Mouse (Mus musculus): ENCODE measurements around the gene Magt1. TPM values are rescaled to one million over a fixed set of nuclear protein-coding genes. Genes with fewer than 3 reads are reported as not detected.
A peak's percentile ranks its signal among the peaks of the same experiment; 100 is the strongest.

The Magt1 gene
- polyA plus RNA-seq, 1 experiment from 2014 or later = 54.1 TPM

GRCm38 (mm10) chrX:105953999-105954398 is 57.7 kb downstream of the Magt1 start:
- H3K27ac ChIP-seq (ENCODE audit: poor library complexity, severe bottlenecking) = no peak overlapping the region
- H3K4me1 ChIP-seq (replicated peaks) = no peaks in the 10 kb centered on the region
- no peak overlapping the region for H3K4me3 ChIP-seq
- no peak for ATAC-seq (ENCODE audit: insufficient number of reproducible peaks, low FRiP score)
- H3K27me3 ChIP-seq (replicated peaks) = no peaks in the 10 kb centered on the region
- WGBS = 63% methylated on average over 2 of the region's 2 CpGs
- H3K9ac ChIP-seq = no peak overlapping the region
- no peak overlapping the region for H3K4me2 ChIP-seq
- H3K36me3 ChIP-seq = no peaks in the 10 kb centered on the region
- no peaks in the 10 kb centered on the region for H3K9me3 ChIP-seq (replicated peaks)

GRCm38 (mm10) chrX:105946357-105946756 is 65.3 kb downstream of the Magt1 start:
- WGBS = 60% methylated on average over 1 of the region's 1 CpGs
- H3K4me3 ChIP-seq = no peak overlapping the region
- no peaks in the 10 kb centered on the region for H3K36me3 ChIP-seq
- H3K9me3 ChIP-seq (replicated peaks) = no peaks in the 10 kb centered on the region
- H3K27me3 ChIP-seq (replicated peaks) = no peaks in the 10 kb centered on the region
- H3K4me2 ChIP-seq = no peak overlapping the region
- no peak overlapping the region for H3K9ac ChIP-seq
- H3K27ac ChIP-seq (ENCODE audit: poor library complexity, severe bottlenecking) = no peak overlapping the region
- ATAC-seq (ENCODE audit: insufficient number of reproducible peaks, low FRiP score) = no peak
- no peaks in the 10 kb centered on the region for H3K4me1 ChIP-seq (replicated peaks)

GRCm38 (mm10) chrX:105939245-105939644 is 72.5 kb downstream of the Magt1 start:
- H3K9me3 ChIP-seq (replicated peaks) = no peaks in the 10 kb centered on the region
- no peak overlapping the region for H3K4me2 ChIP-seq
- H3K27ac ChIP-seq (ENCODE audit: poor library complexity, severe bottlenecking) = no peak overlapping the region
- WGBS = 88% methylated on average over 6 of the region's 7 CpGs
- no peaks in the 10 kb centered on the region for H3K36me3 ChIP-seq
- no peaks in the 10 kb centered on the region for H3K4me1 ChIP-seq (replicated peaks)
- ATAC-seq (ENCODE audit: insufficient number of reproducible peaks, low FRiP score) = no peak
- H3K9ac ChIP-seq = no peak overlapping the region
- no peak overlapping the region for H3K4me3 ChIP-seq
- no peaks in the 10 kb centered on the region for H3K27me3 ChIP-seq (replicated peaks)

DNA sequence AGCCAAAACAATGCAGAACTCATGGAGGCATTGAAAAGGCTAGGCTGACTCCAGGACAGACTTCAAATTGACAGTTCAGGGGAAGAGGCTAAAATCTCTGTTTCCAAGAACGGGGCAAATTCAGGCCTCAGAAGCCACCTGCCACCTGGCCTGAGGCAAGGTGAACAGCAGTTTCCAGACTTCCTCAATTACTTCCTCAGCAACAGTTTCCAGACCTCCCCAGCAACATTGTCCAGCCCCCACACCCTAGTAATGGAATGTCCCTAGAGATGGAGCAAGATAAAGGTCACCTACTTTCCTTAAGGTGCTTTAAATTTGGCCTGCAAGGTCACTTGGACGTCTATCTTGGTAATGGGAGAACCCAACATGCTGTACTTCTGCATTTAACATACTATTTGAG is 74.0 kb downstream of the Magt1 start:
- Histone ChIP-seq H3K4me2 (no peak overlapping the region), H3K9me3 (replicated peaks) (no peaks in the 10 kb centered on the region), H3K27ac (ENCODE audit: poor library complexity, severe bottlenecking) (no peak overlapping the region), H3K36me3 (no peaks in the 10 kb centered on the region), H3K27me3 (replicated peaks) (no peaks in the 10 kb centered on the region), H3K4me1 (replicated peaks) (no peaks in the 10 kb centered on the region), H3K9ac (no peak overlapping the region), H3K4me3 (no peak overlapping the region)
- WGBS = 69% methylated on average over 2 of the region's 2 CpGs
- no peak for ATAC-seq (ENCODE audit: insufficient number of reproducible peaks, low FRiP score)

- Histone ChIP-seq H3K4me3 (no peak overlapping the region), H3K36me3 (no peaks in the 10 kb centered on the region), H3K27me3 (replicated peaks) (no peaks in the 10 kb centered on the region), H3K4me1 (replicated peaks) (no peaks in the 10 kb centered on the region), H3K9me3 (replicated peaks) (no peaks in the 10 kb centered on the region), H3K4me2 (no peak overlapping the region), H3K27ac (ENCODE audit: poor library complexity, severe bottlenecking) (no peak overlapping the region), H3K9ac (no peak overlapping the region)
- ATAC-seq (ENCODE audit: insufficient number of reproducible peaks, low FRiP score) = no peak
- 57% methylated on average over 5 of the region's 5 CpGs for WGBS
These were observed 77.4 kb downstream of the Magt1 start for GRCm38 (mm10) chrX:105934341-105934740.

DNA sequence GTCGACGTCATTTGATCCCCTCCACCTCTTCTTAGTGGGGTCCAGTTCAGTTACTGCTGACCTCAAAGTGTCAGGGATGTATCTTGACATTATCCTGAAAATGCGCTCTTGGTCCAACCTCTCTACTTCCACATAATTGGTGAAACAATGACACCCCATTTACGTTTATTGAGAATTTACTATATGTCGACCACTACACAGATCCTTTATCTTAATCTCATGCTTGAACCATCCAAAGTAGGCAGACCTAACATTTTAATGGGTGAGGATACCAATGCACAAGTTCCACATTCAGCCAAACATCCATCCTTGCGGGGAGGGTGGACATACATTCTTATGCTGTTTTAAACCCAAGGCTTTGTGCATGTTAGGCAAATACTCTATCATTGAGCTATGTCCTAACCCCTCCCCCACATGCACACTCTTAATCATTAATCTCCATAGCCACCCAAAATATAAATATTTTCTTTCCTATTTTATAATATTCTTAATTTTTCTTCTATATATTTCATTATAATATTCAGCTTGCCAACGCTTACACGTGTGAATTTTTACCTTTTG is 82.1 kb downstream of the Magt1 start:
- H3K4me2 ChIP-seq = peak overlapping the region; percentile 67
- H3K4me1 ChIP-seq (replicated peaks) = peaks cover 8% of the 10 kb centered on the region; the same call in 1 of the 2 replicates
- H3K36me3 ChIP-seq = no peaks in the 10 kb centered on the region
- WGBS = 28% methylated on average over 8 of the region's 8 CpGs
- no peak for ATAC-seq (ENCODE audit: insufficient number of reproducible peaks, low FRiP score)
- H3K27me3 ChIP-seq (replicated peaks) = no peaks in the 10 kb centered on the region
- no peak overlapping the region for H3K27ac ChIP-seq (ENCODE audit: poor library complexity, severe bottlenecking)
- peak overlapping the region; percentile 81 for H3K4me3 ChIP-seq
- no peak overlapping the region for H3K9ac ChIP-seq
- H3K9me3 ChIP-seq (replicated peaks) = 0 out of 2 replicates have a peak, but pooled peaks cover 3% of the 10 kb centered on the region

DNA sequence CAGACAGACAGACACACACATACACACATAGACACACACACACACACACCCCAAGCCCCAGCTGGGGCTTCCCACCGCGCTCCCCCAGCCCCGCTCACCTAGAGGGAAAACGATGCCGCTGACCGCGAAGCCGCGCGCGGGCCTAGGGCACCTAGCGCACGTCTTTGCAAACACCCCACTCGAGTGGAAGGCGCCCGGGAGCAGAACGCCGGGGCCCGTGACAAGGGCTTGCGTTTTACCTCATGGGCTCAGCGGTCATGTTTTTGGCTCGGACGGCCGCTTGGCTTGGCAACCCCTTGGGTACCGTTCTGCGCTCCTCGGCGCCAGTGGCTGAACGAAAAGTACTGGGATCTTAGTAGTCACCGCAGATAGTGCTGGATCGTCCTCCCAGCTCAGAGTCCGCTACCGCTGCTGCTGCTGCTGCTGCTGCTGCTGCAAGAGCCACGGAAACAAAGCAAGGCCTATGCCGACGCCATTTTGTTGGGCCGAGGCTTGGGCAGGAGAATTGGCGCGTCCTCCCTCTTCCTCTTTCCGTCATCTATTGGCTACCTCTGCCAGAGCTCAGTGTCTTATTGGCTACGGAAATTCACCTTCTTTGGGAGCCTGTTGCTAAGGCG is 82.7 kb downstream of the Magt1 start, which contains the start of gene Atrx:
Atrx (minus strand) TSS at position 543 of the 617 bp plus-strand sequence.
- Histone ChIP-seq H3K9me3 (replicated peaks) (0 out of 2 replicates have a peak, but pooled peaks cover 3% of the 10 kb centered on the region), H3K27ac (ENCODE audit: poor library complexity, severe bottlenecking) (peak within 1 kb of the TSS; percentile 92), H3K4me1 (replicated peaks) (peaks cover 8% of the 10 kb centered on the region; the same call in 1 of the 2 replicates), H3K4me2 (peak within 1 kb of the TSS; percentile 67), H3K27me3 (replicated peaks) (no peaks in the 10 kb centered on the region), H3K9ac (peak within 1 kb of the TSS; percentile 93), H3K36me3 (no peaks in the 10 kb centered on the region), H3K4me3 (peak within 1 kb of the TSS; percentile 81)
- WGBS = 20% methylated on average over 42 of the region's 42 CpGs
- ATAC-seq (ENCODE audit: insufficient number of reproducible peaks, low FRiP score) = peak; percentile 89

DNA sequence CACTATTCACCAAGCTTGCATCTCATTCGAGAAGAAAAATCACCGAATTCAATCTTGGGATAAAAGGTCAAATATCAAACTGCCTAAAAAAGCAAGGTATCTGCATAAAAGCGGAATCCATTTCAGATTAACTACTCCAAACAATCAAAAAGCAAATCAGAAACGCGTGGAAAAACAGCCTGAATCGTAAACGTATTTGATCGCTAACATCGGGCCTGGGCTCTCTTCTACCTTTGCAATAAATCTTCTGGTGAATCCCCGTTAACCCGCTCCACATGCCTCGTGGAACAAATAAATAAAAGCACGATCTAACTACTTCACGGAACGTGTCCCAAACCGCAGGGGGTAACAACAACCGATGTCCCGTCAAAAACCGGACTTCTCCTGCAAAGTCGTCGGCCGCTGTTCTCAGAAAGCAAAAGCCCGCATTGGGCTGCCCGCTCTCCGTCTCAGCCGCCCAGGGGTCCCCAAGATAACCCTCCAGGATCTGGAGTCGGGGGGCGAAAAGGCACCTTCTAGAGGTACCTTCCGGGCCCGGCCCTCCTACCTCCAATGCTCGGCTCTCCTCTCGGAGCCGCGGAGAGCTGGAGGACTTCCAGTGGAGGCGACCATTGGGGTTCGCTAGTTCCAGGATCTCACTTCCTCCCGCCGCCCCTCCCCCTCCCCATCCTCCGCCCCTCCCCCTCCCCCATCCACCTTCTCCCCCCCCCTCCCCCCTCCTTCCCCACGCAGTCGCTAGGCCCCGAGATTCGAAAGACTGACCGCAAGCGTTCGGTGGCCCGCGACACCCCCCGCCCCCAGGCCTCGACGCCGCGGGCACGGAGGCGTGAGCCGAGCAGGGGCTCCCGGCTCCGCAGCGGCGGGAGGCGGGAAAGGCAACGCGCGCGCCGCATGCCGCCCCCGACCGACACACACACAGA is 83.5 kb downstream of the Magt1 start:
- peak overlapping the region; percentile 93 for H3K9ac ChIP-seq
- H3K4me1 ChIP-seq (replicated peaks) = peaks cover 8% of the 10 kb centered on the region; the same call in 1 of the 2 replicates
- H3K9me3 ChIP-seq (replicated peaks) = 0 out of 2 replicates have a peak, but pooled peaks cover 3% of the 10 kb centered on the region
- peak overlapping the region; percentile 81 for H3K4me3 ChIP-seq
- no peaks in the 10 kb centered on the region for H3K27me3 ChIP-seq (replicated peaks)
- H3K36me3 ChIP-seq = 0 out of 2 replicates have a peak, but pooled peaks cover 4% of the 10 kb centered on the region
- WGBS = 15% methylated on average over 39 of the region's 69 CpGs
- peak overlapping the region; percentile 92 for H3K27ac ChIP-seq (ENCODE audit: poor library complexity, severe bottlenecking)
- peak overlapping the region; percentile 67 for H3K4me2 ChIP-seq
- peak; percentile 63 for ATAC-seq (ENCODE audit: insufficient number of reproducible peaks, low FRiP score)

DNA sequence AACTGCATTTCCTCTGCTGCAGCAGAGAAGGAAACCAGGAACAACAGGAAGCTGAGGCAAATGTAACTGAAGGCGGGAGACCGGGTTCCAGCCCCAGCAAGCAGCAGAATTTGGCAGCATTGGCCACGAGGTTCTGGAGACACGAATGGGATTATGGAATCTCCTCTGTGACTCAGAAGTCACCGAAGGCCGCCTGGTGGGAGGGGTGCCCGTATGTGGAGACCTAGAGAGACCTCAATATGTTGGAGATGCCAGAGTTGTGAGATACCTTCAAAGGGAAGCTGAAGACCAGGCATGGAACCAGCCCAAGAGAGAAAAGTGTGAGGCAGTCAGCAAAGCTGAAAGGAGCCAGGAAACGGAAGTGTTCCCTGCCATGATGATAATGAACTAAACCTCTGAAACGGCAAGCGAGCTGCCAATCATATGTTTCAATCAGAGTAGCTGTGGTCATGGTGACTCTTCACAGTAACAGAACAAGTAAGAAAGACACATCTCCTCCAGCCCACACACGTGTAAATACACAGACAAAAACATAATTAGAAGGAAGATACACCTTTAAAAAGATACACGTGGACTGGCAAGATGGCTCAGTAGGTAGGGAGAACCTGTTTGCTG is 85.5 kb downstream of the Magt1 start:
- Histone ChIP-seq H3K36me3 (0 out of 2 replicates have a peak, but pooled peaks cover 4% of the 10 kb centered on the region), H3K4me2 (peak overlapping the region; percentile 46), H3K27me3 (replicated peaks) (no peaks in the 10 kb centered on the region), H3K9ac (no peak overlapping the region), H3K9me3 (replicated peaks) (0 out of 2 replicates have a peak, but pooled peaks cover 3% of the 10 kb centered on the region), H3K4me3 (no peak overlapping the region), H3K27ac (ENCODE audit: poor library complexity, severe bottlenecking) (no peak overlapping the region), H3K4me1 (replicated peaks) (peaks cover 8% of the 10 kb centered on the region; the same call in 1 of the 2 replicates)
- no peak for ATAC-seq (ENCODE audit: insufficient number of reproducible peaks, low FRiP score)
- WGBS = 47% methylated on average over 12 of the region's 12 CpGs

GRCm38 (mm10) chrX:105924326-105925070 is 87.2 kb downstream of the Magt1 start:
- Histone ChIP-seq H3K9ac (no peak overlapping the region), H3K4me1 (replicated peaks) (peaks cover 8% of the 10 kb centered on the region; the same call in 1 of the 2 replicates), H3K4me2 (no peak overlapping the region), H3K27ac (ENCODE audit: poor library complexity, severe bottlenecking) (no peak overlapping the region), H3K27me3 (replicated peaks) (no peaks in the 10 kb centered on the region), H3K4me3 (no peak overlapping the region), H3K9me3 (replicated peaks) (0 out of 2 replicates have a peak, but pooled peaks cover 3% of the 10 kb centered on the region), H3K36me3 (0 out of 2 replicates have a peak, but pooled peaks cover 4% of the 10 kb centered on the region)
- ATAC-seq (ENCODE audit: insufficient number of reproducible peaks, low FRiP score) = no peak
- WGBS = 79% methylated on average over 5 of the region's 5 CpGs

All from heart, embryonic 12.5 days (tissue).